Mouse (Mus musculus): ENCODE data around the gene Cracr2b.

Gene Cracr2b

GRCm38 (mm10) chr7:141454967-141455551 is 5.8 kb upstream of the Cracr2b start, which contains the start of gene Pnpla2:
Gene Pnpla2, plus strand, starts transcription at chr7:141455198.
- DNase-seq (ENCODE audit: low read depth): peak; percentile 89

GRCm38 (mm10) chr7:141455610-141456314 is 5.1 kb upstream of the Cracr2b start:
- DNase-seq (ENCODE audit: low read depth): no peak

- no peak for DNase-seq (ENCODE audit: low read depth)
Measured at GRCm38 (mm10) chr7:141456739-141457138, 4.2 kb upstream of the Cracr2b start.

GRCm38 (mm10) chr7:141457236-141457635 is 3.7 kb upstream of the Cracr2b start:
- DNase-seq (ENCODE audit: low read depth): no peak

GRCm38 (mm10) chr7:141457986-141458660 is 2.8 kb upstream of the Cracr2b start:
- no peak for DNase-seq (ENCODE audit: low read depth)

- no peak for DNase-seq (ENCODE audit: low read depth)
Measured at GRCm38 (mm10) chr7:141458661-141459060, 2.2 kb upstream of the Cracr2b start.

- no peak for DNase-seq (ENCODE audit: low read depth)
Measured at GRCm38 (mm10) chr7:141459301-141459711, 1.6 kb upstream of the Cracr2b start.

- DNase-seq (ENCODE audit: low read depth): no peak
Measured at GRCm38 (mm10) chr7:141460001-141460390, 898 bp upstream of the Cracr2b start.

- no peak for DNase-seq (ENCODE audit: low read depth)
Measured at GRCm38 (mm10) chr7:141461521-141462332, 833 bp downstream of the Cracr2b start.

GRCm38 (mm10) chr7:141462333-141462821 is 1.5 kb downstream of the Cracr2b start:
- no peak for DNase-seq (ENCODE audit: low read depth)

GRCm38 (mm10) chr7:141463824-141464602 is 3.1 kb downstream of the Cracr2b start:
- DNase-seq (ENCODE audit: low read depth): no peak

- DNase-seq (ENCODE audit: low read depth): no peak
Measured at GRCm38 (mm10) chr7:141464603-141465201, 3.8 kb downstream of the Cracr2b start.

- no peak for DNase-seq (ENCODE audit: low read depth)
Measured at GRCm38 (mm10) chr7:141465388-141466044, 4.6 kb downstream of the Cracr2b start.

- no peak for DNase-seq (ENCODE audit: low read depth)
Measured at GRCm38 (mm10) chr7:141466045-141466394, 5.1 kb downstream of the Cracr2b start.

GRCm38 (mm10) chr7:141466607-141467148 is 5.8 kb downstream of the Cracr2b start:
- DNase-seq (ENCODE audit: low read depth): no peak

- peak; percentile 64 for DNase-seq (ENCODE audit: low read depth)
Measured at GRCm38 (mm10) chr7:141467230-141468030, 6.5 kb downstream of the Cracr2b start, which contains the start of gene Cd151. Gene Cd151, plus strand, starts transcription at chr7:141467392.

GRCm38 (mm10) chr7:141468164-141468521 is 7.2 kb downstream of the Cracr2b start:
- no peak for DNase-seq (ENCODE audit: low read depth)

- DNase-seq (ENCODE audit: low read depth): peak; percentile 73
Measured at GRCm38 (mm10) chr7:141468522-141469211, 7.8 kb downstream of the Cracr2b start.

- DNase-seq (ENCODE audit: low read depth): no peak
Measured at GRCm38 (mm10) chr7:141469352-141469751, 8.5 kb downstream of the Cracr2b start.

All from c-Kit-positive CD71-negative TER-119-negative erythroid progenitor cells, embryonic 14.5 days (primary cell).